Mouse (Mus musculus): ENCODE results near the gene Nyap2. TPM values are rescaled to one million over a fixed set of nuclear protein-coding genes. Genes with fewer than 3 reads are reported as not detected.

Gene Nyap2
- polyA plus RNA-seq, 1 experiment from 2014 or later: 0.46 TPM

DNA sequence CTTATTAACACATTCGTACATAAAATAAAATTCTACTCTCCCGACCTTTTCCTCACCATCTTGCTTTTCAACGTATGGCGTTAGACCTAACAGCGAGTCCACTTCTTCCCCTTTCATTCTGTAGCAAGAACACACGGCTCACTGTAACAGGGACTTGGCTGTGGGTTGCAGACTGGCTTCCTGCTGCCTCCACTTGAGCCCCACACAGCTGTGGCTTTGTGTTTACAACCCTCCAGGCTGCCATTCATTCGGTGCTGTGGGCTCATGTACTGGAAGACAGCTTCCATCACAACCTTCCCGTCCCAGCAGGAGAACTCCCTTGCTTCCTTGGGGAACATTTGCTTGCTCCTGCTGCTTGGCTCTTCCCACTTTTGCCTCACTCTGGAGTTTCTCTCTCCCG lies 204.2 kb downstream of the Nyap2 start:
- ATAC-seq (replicated peaks; ENCODE audit: insufficient number of reproducible peaks, low FRiP score, low TSS enrichment, low read depth): no peak
- Histone ChIP-seq H3K27ac (replicated peaks; ENCODE audit: low read depth, low read length) (no peak overlapping the region), H3K4me3 (ENCODE audit: low read depth, low read length) (no peak overlapping the region), H3K4me2 (ENCODE audit: low read depth, low read length) (no peak overlapping the region), H3K9ac (replicated peaks; ENCODE audit: low read length) (no peak overlapping the region), H3K27me3 (ENCODE audit: control insufficient read depth, insufficient read depth, low read length) (no peaks in the 10 kb centered on the region), H3K36me3 (replicated peaks; ENCODE audit: control insufficient read depth, insufficient read depth, low read depth, low read length) (no peaks in the 10 kb centered on the region), H3K9me3 (replicated peaks; ENCODE audit: control insufficient read depth, low read length) (no peaks in the 10 kb centered on the region), H3K4me1 (ENCODE audit: control insufficient read depth, insufficient read depth, low read length) (no peaks in the 10 kb centered on the region)
- DNase-seq (ENCODE audit: low spot score): peak; percentile 7
- WGBS: 36% methylated on average over 9 of the region's 9 CpGs

DNA sequence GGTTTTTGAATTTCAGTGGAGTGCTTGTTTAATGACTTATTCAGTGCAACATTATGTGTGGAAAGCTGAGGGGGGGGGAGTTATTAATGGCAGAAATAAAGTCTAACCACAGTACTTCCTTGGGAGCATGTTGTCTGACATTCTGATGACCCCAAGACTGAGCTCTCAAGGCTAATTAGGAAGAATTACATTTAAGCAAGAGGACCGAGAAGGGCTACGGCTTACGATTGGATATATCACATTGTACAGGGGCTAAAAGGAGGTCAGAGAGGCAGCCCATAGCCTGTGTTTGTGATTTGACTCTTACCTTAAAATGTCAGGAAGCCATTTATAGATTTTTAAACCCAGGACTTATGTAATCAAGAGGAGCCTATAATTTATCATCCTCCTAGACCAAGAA lies 208.9 kb downstream of the Nyap2 start:
- H3K27me3 ChIP-seq (ENCODE audit: control insufficient read depth, insufficient read depth, low read length): no peaks in the 10 kb centered on the region
- H3K27ac ChIP-seq (replicated peaks; ENCODE audit: low read depth, low read length): no peak overlapping the region
- H3K4me2 ChIP-seq (ENCODE audit: low read depth, low read length): no peak overlapping the region
- ATAC-seq (replicated peaks; ENCODE audit: insufficient number of reproducible peaks, low FRiP score, low TSS enrichment, low read depth) (no peak), DNase-seq (ENCODE audit: low spot score) (no peak)
- no peak overlapping the region for H3K4me3 ChIP-seq (ENCODE audit: low read depth, low read length)
- H3K4me1 ChIP-seq (ENCODE audit: control insufficient read depth, insufficient read depth, low read length): no peaks in the 10 kb centered on the region
- H3K9me3 ChIP-seq (replicated peaks; ENCODE audit: control insufficient read depth, low read length): no peaks in the 10 kb centered on the region
- WGBS: 28% methylated on average over 3 of the region's 3 CpGs
- no peaks in the 10 kb centered on the region for H3K36me3 ChIP-seq (replicated peaks; ENCODE audit: control insufficient read depth, insufficient read depth, low read depth, low read length)
- no peak overlapping the region for H3K9ac ChIP-seq (replicated peaks; ENCODE audit: low read length)

DNA sequence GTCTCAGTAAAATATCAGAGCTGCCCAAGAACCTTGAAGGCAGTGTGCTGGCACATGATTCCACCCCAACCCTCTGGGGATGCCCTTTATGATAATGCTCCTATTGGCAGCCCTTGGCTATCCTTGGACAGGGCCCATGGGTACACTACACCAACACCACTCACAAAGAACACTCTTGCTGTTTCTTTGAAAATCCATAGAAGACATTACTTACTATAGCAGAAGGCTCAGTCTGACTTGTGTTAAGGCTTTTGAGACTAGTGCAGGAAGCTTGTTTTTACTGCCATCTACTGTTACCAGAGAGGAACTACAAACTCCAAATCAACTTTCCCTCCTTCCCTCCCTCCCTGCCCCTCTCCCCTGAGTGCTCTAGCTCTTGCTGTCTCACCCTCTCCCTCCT lies 210.3 kb downstream of the Nyap2 start:
- Histone ChIP-seq H3K27ac (replicated peaks; ENCODE audit: low read depth, low read length) (no peak overlapping the region), H3K9me3 (replicated peaks; ENCODE audit: control insufficient read depth, low read length) (no peaks in the 10 kb centered on the region), H3K9ac (replicated peaks; ENCODE audit: low read length) (no peak overlapping the region), H3K27me3 (ENCODE audit: control insufficient read depth, insufficient read depth, low read length) (no peaks in the 10 kb centered on the region), H3K4me2 (ENCODE audit: low read depth, low read length) (no peak overlapping the region), H3K4me1 (ENCODE audit: control insufficient read depth, insufficient read depth, low read length) (no peaks in the 10 kb centered on the region), H3K4me3 (ENCODE audit: low read depth, low read length) (no peak overlapping the region), H3K36me3 (replicated peaks; ENCODE audit: control insufficient read depth, insufficient read depth, low read depth, low read length) (no peaks in the 10 kb centered on the region)
- DNase-seq (ENCODE audit: low spot score): peak; percentile 80
- peak; percentile 78 for ATAC-seq (replicated peaks; ENCODE audit: insufficient number of reproducible peaks, low FRiP score, low TSS enrichment, low read depth)

DNA sequence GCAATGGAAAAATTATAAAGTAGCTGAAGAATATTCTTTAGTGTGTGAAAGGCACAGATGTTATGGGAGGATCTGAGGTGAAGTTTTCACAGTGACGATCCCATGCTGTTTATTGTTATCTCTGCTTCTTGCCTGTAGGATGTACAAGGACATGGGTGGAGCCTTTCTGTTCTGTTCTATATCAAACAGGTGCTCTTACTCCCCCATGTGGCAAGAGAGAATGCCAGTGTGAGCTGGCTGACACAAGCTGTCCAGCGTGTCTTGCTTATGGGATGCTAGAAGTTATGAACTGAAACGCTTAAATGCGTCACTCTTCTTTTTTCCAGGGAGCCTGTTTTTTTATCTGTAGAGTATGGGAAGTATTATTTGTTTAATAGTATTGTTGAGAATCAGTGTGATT lies 224.0 kb downstream of the Nyap2 start:
- Histone ChIP-seq H3K9ac (replicated peaks; ENCODE audit: low read length) (no peak overlapping the region), H3K27me3 (ENCODE audit: control insufficient read depth, insufficient read depth, low read length) (no peaks in the 10 kb centered on the region), H3K27ac (replicated peaks; ENCODE audit: low read depth, low read length) (no peak overlapping the region), H3K36me3 (replicated peaks; ENCODE audit: control insufficient read depth, insufficient read depth, low read depth, low read length) (no peaks in the 10 kb centered on the region), H3K4me2 (ENCODE audit: low read depth, low read length) (no peak overlapping the region), H3K4me3 (ENCODE audit: low read depth, low read length) (no peak overlapping the region), H3K4me1 (ENCODE audit: control insufficient read depth, insufficient read depth, low read length) (no peaks in the 10 kb centered on the region), H3K9me3 (replicated peaks; ENCODE audit: control insufficient read depth, low read length) (no peaks in the 10 kb centered on the region)
- DNase-seq (ENCODE audit: low spot score): peak; percentile 64
- ATAC-seq (replicated peaks; ENCODE audit: insufficient number of reproducible peaks, low FRiP score, low TSS enrichment, low read depth): no peak; the same call in 1 of the 2 replicates
- WGBS: 53% methylated on average over 4 of the region's 4 CpGs

DNA sequence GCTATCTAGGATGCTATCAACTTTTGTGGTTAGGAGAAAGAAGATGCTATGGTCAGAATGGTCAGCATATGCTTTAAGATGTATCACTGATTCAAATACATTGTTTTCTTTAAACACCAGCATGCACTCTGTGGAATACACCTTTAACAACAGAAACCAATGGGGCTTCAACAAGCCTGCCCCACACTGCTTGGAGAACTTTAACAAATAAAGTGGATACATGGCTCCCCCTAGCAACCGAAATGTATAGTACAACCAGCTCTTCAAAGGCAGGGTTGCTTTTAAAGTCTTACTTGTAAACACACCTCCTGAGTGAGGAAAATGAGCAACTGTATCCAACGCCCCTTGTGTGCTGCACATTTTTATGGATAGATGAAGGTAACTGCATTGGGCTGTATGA lies 224.9 kb downstream of the Nyap2 start:
- 6% methylated on average over 2 of the region's 2 CpGs for WGBS
- H3K4me1 ChIP-seq (ENCODE audit: control insufficient read depth, insufficient read depth, low read length): no peaks in the 10 kb centered on the region
- no peaks in the 10 kb centered on the region for H3K36me3 ChIP-seq (replicated peaks; ENCODE audit: control insufficient read depth, insufficient read depth, low read depth, low read length)
- H3K4me2 ChIP-seq (ENCODE audit: low read depth, low read length): no peak overlapping the region
- DNase-seq (ENCODE audit: low spot score): peak; percentile 81
- H3K27ac ChIP-seq (replicated peaks; ENCODE audit: low read depth, low read length): no peak overlapping the region
- no peak overlapping the region for H3K4me3 ChIP-seq (ENCODE audit: low read depth, low read length)
- ATAC-seq (replicated peaks; ENCODE audit: insufficient number of reproducible peaks, low FRiP score, low TSS enrichment, low read depth): no peak
- no peaks in the 10 kb centered on the region for H3K9me3 ChIP-seq (replicated peaks; ENCODE audit: control insufficient read depth, low read length)
- no peaks in the 10 kb centered on the region for H3K27me3 ChIP-seq (ENCODE audit: control insufficient read depth, insufficient read depth, low read length)
- H3K9ac ChIP-seq (replicated peaks; ENCODE audit: low read length): no peak overlapping the region

DNA sequence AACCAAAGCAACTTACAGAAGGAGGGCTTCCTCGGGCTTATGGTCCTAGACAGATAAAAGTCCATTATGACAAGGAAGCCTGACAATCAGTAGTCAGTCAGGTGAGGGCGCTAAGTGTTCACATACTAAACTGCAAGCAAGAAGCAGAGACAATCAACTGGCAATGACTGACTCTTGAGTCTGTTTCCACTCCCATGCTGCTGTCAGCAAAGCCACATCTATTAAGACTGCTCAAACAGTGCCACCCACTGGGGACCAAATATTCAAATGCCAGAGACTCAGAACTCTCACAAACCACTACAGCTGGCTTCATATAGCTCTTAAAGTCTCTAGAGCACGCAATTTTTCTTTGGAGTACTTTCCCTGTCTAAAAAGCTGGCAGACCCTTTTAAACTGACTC lies 226.6 kb downstream of the Nyap2 start:
- Histone ChIP-seq H3K9ac (replicated peaks; ENCODE audit: low read length) (no peak overlapping the region), H3K27me3 (ENCODE audit: control insufficient read depth, insufficient read depth, low read length) (no peaks in the 10 kb centered on the region), H3K4me3 (ENCODE audit: low read depth, low read length) (no peak overlapping the region), H3K4me2 (ENCODE audit: low read depth, low read length) (no peak overlapping the region), H3K4me1 (ENCODE audit: control insufficient read depth, insufficient read depth, low read length) (no peaks in the 10 kb centered on the region), H3K9me3 (replicated peaks; ENCODE audit: control insufficient read depth, low read length) (no peaks in the 10 kb centered on the region), H3K27ac (replicated peaks; ENCODE audit: low read depth, low read length) (no peak overlapping the region), H3K36me3 (replicated peaks; ENCODE audit: control insufficient read depth, insufficient read depth, low read depth, low read length) (no peaks in the 10 kb centered on the region)
- 58% methylated on average over 3 of the region's 3 CpGs for WGBS
- no peak for ATAC-seq (replicated peaks; ENCODE audit: insufficient number of reproducible peaks, low FRiP score, low TSS enrichment, low read depth)
- peak; percentile 35 for DNase-seq (ENCODE audit: low spot score)

DNA sequence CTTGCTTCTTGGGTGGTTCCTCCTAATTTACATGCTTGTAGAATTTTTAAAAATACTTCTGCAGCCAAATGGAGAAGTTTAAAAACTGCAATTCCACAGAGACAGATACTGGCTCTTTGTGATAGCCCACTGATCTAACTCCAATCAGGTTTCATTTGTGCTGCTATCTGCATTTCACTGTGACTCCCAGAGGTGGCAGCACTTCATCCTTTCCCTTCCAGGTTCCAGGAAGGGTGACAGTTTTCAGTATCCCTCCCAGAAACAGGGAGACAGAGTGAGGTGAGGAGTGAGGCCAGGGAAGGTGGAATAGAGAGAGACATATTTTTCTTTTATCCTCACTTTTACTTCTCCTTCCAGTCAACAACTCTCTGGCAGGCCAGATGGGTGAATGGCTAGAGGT lies 230.7 kb downstream of the Nyap2 start:
- Histone ChIP-seq H3K9ac (replicated peaks; ENCODE audit: low read length) (no peak overlapping the region), H3K4me2 (ENCODE audit: low read depth, low read length) (no peak overlapping the region), H3K4me1 (ENCODE audit: control insufficient read depth, insufficient read depth, low read length) (no peaks in the 10 kb centered on the region), H3K9me3 (replicated peaks; ENCODE audit: control insufficient read depth, low read length) (no peaks in the 10 kb centered on the region), H3K4me3 (ENCODE audit: low read depth, low read length) (no peak overlapping the region), H3K27ac (replicated peaks; ENCODE audit: low read depth, low read length) (no peak overlapping the region), H3K36me3 (replicated peaks; ENCODE audit: control insufficient read depth, insufficient read depth, low read depth, low read length) (no peaks in the 10 kb centered on the region), H3K27me3 (ENCODE audit: control insufficient read depth, insufficient read depth, low read length) (no peaks in the 10 kb centered on the region)
- no peak for DNase-seq (ENCODE audit: low spot score)
- ATAC-seq (replicated peaks; ENCODE audit: insufficient number of reproducible peaks, low FRiP score, low TSS enrichment, low read depth): no peak

DNA sequence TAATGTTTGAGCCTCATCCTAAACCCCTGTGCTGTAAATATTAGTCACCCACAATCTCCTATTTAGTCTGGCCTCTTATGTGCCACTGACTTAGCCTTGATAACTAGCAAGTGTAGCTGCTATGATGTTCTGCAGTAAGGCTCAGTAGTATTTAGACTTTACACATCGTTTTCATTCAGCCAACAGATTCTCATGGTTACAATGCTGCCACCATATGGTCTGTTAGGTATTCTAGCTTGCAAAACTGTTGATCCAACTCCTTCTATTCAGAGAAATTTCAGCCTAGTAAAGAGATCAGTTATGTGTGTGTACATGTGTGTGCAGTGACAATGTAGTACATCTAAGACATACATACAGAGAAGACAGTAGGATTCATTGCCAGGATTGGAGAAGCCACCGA lies 231.2 kb downstream of the Nyap2 start:
- H3K4me3 ChIP-seq (ENCODE audit: low read depth, low read length): no peak overlapping the region
- 59% methylated on average over 2 of the region's 2 CpGs for WGBS
- H3K9ac ChIP-seq (replicated peaks; ENCODE audit: low read length): no peak overlapping the region
- ATAC-seq (replicated peaks; ENCODE audit: insufficient number of reproducible peaks, low FRiP score, low TSS enrichment, low read depth) (no peak), DNase-seq (ENCODE audit: low spot score) (no peak)
- H3K27me3 ChIP-seq (ENCODE audit: control insufficient read depth, insufficient read depth, low read length): no peaks in the 10 kb centered on the region
- H3K9me3 ChIP-seq (replicated peaks; ENCODE audit: control insufficient read depth, low read length): no peaks in the 10 kb centered on the region
- no peaks in the 10 kb centered on the region for H3K4me1 ChIP-seq (ENCODE audit: control insufficient read depth, insufficient read depth, low read length)
- no peaks in the 10 kb centered on the region for H3K36me3 ChIP-seq (replicated peaks; ENCODE audit: control insufficient read depth, insufficient read depth, low read depth, low read length)
- no peak overlapping the region for H3K4me2 ChIP-seq (ENCODE audit: low read depth, low read length)
- no peak overlapping the region for H3K27ac ChIP-seq (replicated peaks; ENCODE audit: low read depth, low read length)
